In genomic region chr3:136000592-136001160, GRCm38 (mm10) we compare ENCODE assay signal across 23 mouse cellular contexts.
"Had no signal": no experiment of that assay in that cellular context is flagged by ENCODE, and none has a peak within 500 bp of the region (broad histone marks: within the 10 kb centered on the region; RNA-seq: fewer than 3 reads in every experiment).

No protein-coding gene starts in this region.

- H3K4me2 ChIP-seq: kidney, embryonic 15.5 days; limb, embryonic 13.5 days; liver, embryonic 11.5 days; lung, embryonic 15.5 days; midbrain, embryonic 13.5 days; neural tube, embryonic 13.5 days had no signal

- ATAC-seq: intestine, postnatal 0 days; liver, postnatal 0 days; midbrain, embryonic 13.5 days; midbrain, embryonic 16.5 days had no signal

- H3K9ac ChIP-seq: kidney, embryonic 15.5 days; limb, embryonic 13.5 days; liver, embryonic 14.5 days; liver, postnatal 0 days; lung, embryonic 15.5 days; midbrain, embryonic 13.5 days; neural tube, embryonic 13.5 days had no signal

- H3K9me3 ChIP-seq: kidney, embryonic 15.5 days; limb, embryonic 10.5 days; limb, embryonic 13.5 days; lung, embryonic 15.5 days; midbrain, embryonic 10.5 days; midbrain, embryonic 13.5 days; neural tube, embryonic 13.5 days had no signal

- H3K27ac ChIP-seq: kidney, embryonic 15.5 days; layer of hippocampus, adult 2 months; limb, embryonic 10.5 days; limb, embryonic 13.5 days; liver, embryonic 14.5 days; lung, embryonic 15.5 days; midbrain, embryonic 10.5 days; midbrain, embryonic 13.5 days; neural tube, embryonic 13.5 days had no signal

- H3K4me1 ChIP-seq: kidney, embryonic 15.5 days; limb, embryonic 10.5 days; limb, embryonic 13.5 days; lung, embryonic 15.5 days; midbrain, embryonic 10.5 days; midbrain, embryonic 13.5 days; neural tube, embryonic 13.5 days had no signal

- H3K36me3 ChIP-seq: kidney, embryonic 15.5 days; limb, embryonic 10.5 days; limb, embryonic 13.5 days; lung, embryonic 15.5 days; midbrain, embryonic 10.5 days; midbrain, embryonic 13.5 days; neural tube, embryonic 13.5 days had no signal

- H3K4me3 ChIP-seq: kidney, embryonic 15.5 days; layer of hippocampus, adult 2 months; limb, embryonic 10.5 days; limb, embryonic 13.5 days; lung, embryonic 15.5 days; megakaryocyte, embryonic 14.5 days; midbrain, embryonic 10.5 days; midbrain, embryonic 13.5 days; myocyte; neural tube, embryonic 13.5 days had no signal

- H3K27me3 ChIP-seq: kidney, embryonic 15.5 days; limb, embryonic 13.5 days; lung, embryonic 15.5 days; megakaryocyte, embryonic 14.5 days; midbrain, embryonic 13.5 days; neural tube, embryonic 13.5 days had no signal

- DNase-seq: kidney, adult 8-10 months; kidney, postnatal 10 days; kidney, postnatal 4 days; layer of hippocampus, adult 9-11 months; liver, postnatal 0 days; lung, postnatal 10 days; retina, postnatal 1 day; right cerebral cortex, postnatal 25 days; thymus, postnatal 25 days had no signal
